Mouse (Mus musculus) midbrain, embryonic 13.5 days (tissue): ENCODE data around the gene Slc2a1. TPM values are rescaled to one million over a fixed set of nuclear protein-coding genes. Genes with fewer than 3 reads are reported as not detected.
A peak's percentile ranks its signal among the peaks of the same experiment; 100 is the strongest.

ENCODE experiments used
- ATAC-seq: fragments of 200-750 bp; cut with Nextera tagmentation; 2 replicates; pipeline ENCODE4 v1.8.0; 2017; ENCODE audit warnings: mild to moderate bottlenecking, moderate TSS enrichment, moderate library complexity
- H3K27ac ChIP-seq: fragments of 300-500 bp; sonication (generic); 2 replicates; pipeline ENCODE4 v1.5.1; 2015; ENCODE audit warnings: inconsistent platforms, mild to moderate bottlenecking, moderate library complexity
- H3K27me3 ChIP-seq: fragments of 300-500 bp; sonication (generic); 2 replicates; pipeline ENCODE4 v1.6.1; 2015; ENCODE audit warnings: mild to moderate bottlenecking, inconsistent platforms
- H3K36me3 ChIP-seq: fragments of 300-500 bp; sonication (generic); 2 replicates; pipeline ENCODE4 v1.6.1; 2015; ENCODE audit warnings: mild to moderate bottlenecking, inconsistent platforms
- H3K4me1 ChIP-seq: fragments of 300-500 bp; sonication (generic); replicated peaks from 2 replicates; pipeline ENCODE4 v1.6.1; 2015; ENCODE audit warnings: inconsistent platforms
- H3K4me2 ChIP-seq: fragments of 300-500 bp; sonication (generic); replicated peaks from 2 replicates; pipeline ENCODE4 v1.6.1; 2015; ENCODE audit warnings: moderate library complexity, mild to moderate bottlenecking, inconsistent platforms
- H3K4me3 ChIP-seq: fragments of 300-500 bp; sonication (generic); replicated peaks from 2 replicates; pipeline ENCODE4 v1.5.1; 2015; ENCODE audit warnings: mild to moderate bottlenecking, inconsistent platforms
- H3K9ac ChIP-seq: fragments of 300-500 bp; sonication (generic); replicated peaks from 2 replicates; pipeline ENCODE4 v1.6.1; 2015; ENCODE audit warnings: mild to moderate bottlenecking, inconsistent platforms
- H3K9me3 ChIP-seq: fragments of 300-500 bp; sonication (generic); 2 replicates; pipeline ENCODE4 v1.6.1; 2016; ENCODE audit warnings: mild to moderate bottlenecking, inconsistent platforms
- WGBS: fragments of 180-500 bp; shearing (Covaris S2); methylation state at CpG from one replicate; pipeline ENCODE4 v1.1.7; 2015; 5-methylcytosine and 5-hydroxymethylcytosine counted together
- polyA plus RNA-seq: library from polyadenylated mRNA; unstranded; fragments of >200 nt; fragmentation: Nextera tagmentation; extraction: Ambion mirVana; gene quantifications from 2 replicates; pipeline ENCODE4 v1.2.1, GENCODE M21; 2015

Gene Slc2a1
- polyA plus RNA-seq, 1 experiment from 2014 or later = 104 TPM

DNA sequence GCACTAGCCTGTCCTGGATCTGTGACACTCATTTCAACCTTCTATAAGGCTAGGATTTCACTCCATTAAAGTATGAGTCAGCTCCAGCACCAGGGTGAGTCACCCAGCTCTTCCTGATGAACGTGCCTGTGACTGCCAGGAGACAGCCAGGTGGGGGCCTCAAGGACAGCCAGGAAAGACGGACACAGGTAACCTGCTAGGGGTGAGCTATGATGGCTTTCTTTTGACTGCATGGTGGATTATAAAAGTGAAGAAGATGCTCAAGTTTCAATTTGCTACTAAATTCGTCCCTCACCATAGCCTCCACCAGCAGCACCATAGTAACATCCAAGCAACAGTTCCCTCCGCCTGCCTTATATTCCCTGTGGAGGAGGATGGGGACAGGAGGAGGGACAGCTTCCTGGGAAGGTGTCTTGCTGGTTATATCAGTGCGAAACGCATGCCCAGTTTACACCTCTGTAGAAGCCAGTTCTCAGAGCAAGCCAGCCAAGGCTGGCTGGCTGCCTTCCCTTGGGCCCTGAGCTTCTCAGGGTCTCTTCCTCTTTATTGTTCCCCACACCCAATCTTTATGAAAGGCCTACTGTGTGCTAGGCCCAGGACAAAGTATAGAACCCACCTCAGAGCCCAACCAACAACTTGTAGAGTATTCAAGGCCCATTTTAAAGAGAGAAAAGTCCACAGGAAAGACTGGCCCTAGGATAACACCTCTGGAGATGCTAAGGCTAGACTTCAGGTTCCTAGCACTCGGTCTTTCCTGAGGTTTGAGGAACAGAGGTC is 6.0 kb upstream of the Slc2a1 start:
- WGBS = 89% methylated on average over 7 of the region's 7 CpGs
- Histone ChIP-seq H3K4me1 (peaks cover 18% of the 10 kb centered on the region), H3K4me3 (no peak overlapping the region), H3K36me3 (no peaks in the 10 kb centered on the region), H3K9ac (no peak overlapping the region), H3K4me2 (no peak overlapping the region), H3K27ac (no peak overlapping the region), H3K9me3 (no peaks in the 10 kb centered on the region), H3K27me3 (no peaks in the 10 kb centered on the region)
- no peak for ATAC-seq

DNA sequence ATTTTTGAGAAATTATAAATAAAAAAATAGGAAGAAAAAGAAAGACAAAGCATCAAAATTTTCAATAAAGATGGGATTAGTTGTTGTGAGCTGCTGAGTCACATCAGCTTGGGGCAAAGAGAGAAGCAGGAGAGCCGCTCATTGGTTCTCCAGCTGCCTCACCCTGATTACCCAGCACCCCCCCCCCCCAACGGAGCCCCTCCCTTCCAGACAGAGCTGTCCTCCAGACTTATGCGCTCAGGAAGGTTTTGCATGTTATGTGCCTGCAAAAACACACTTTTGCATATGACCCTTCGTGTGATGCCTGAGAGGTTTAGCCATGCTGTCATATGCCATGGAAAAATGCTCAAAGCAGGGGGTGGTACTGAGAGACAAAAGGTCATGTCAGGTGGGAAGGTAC is 3.7 kb upstream of the Slc2a1 start:
- Histone ChIP-seq H3K36me3 (no peaks in the 10 kb centered on the region), H3K27ac (no peak overlapping the region), H3K4me3 (no peak overlapping the region), H3K4me1 (peaks cover 24% of the 10 kb centered on the region), H3K27me3 (no peaks in the 10 kb centered on the region), H3K9ac (no peak overlapping the region), H3K4me2 (peak overlapping the region; percentile 73), H3K9me3 (no peaks in the 10 kb centered on the region)
- WGBS = 29% methylated on average over 4 of the region's 4 CpGs
- ATAC-seq = no peak

DNA sequence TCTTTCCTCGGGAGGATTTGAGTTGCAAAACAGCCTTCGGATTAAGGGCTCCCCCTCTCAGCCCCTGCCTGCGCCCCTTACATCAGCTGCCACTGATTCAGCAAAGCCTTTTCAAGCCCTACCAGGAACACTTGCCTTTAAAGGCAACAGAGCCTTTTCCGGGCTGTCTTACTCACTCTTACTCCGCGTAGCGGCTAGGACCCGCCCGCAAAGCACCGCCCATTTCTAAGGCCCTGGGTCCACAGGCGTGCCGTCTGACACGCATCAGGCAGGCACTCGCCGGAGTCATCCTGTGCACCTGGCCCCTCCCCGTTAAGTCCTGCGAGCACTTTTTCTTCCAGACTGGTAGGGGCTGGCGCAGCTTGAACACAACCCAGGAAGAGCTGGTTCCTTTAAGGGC is 2.8 kb upstream of the Slc2a1 start:
- Histone ChIP-seq H3K4me2 (peak overlapping the region; percentile 73), H3K9ac (peak overlapping the region; percentile 69), H3K36me3 (no peaks in the 10 kb centered on the region), H3K27ac (peak overlapping the region; percentile 7; the same call in 1 of the 2 replicates), H3K27me3 (no peaks in the 10 kb centered on the region), H3K9me3 (no peaks in the 10 kb centered on the region), H3K4me1 (peaks cover 32% of the 10 kb centered on the region), H3K4me3 (peak overlapping the region; percentile 38)
- ATAC-seq = peak; percentile 15; the same call in 1 of the 2 replicates
- under 1% methylated on average over 18 of the region's 18 CpGs for WGBS

DNA sequence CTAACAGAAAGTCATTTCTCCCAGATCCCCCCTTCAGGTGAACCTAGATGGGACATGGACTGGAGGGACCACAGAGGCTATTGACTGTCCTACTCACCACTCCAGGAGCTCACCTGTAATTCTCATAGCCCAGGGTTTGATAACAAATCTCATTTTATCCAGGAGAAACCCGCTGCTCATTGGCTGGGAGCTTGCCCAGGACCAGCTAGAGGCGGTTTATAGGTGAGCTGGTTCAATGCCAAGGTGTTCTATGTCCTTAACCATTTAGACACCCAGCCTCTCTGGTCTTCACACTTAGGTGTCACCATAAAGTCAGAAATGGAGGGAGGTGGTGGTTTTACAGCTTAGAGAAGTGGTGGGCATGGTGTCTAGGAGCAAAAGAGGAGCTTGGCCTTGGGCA is 644 bp upstream of the Slc2a1 start:
- peak overlapping the region; percentile 93; the same call in 1 of the 2 replicates for H3K27ac ChIP-seq
- H3K4me3 ChIP-seq = peak overlapping the region; percentile 76

DNA sequence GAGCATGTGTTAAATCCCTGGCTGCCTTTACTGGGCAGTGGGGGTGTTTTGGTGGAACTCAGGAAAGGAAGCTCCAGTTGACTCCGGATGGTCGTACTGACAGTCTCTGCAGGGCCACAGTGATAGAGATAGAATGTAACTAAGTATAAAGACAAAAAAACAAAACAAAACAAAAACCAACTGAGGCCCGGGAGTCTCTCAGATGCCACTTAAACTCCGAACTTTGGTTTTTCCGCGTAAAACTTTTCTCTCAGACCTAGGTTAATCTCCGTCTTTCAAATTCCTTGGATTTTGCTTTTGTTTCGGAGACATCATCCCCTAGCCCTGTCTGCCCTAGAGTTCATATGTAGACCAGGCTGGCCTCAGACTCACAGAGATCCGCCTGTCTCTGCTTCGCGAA is 1.1 kb downstream of the Slc2a1 start:
- 5% methylated on average over 11 of the region's 11 CpGs for WGBS
- Histone ChIP-seq H3K36me3 (no peaks in the 10 kb centered on the region), H3K9me3 (no peaks in the 10 kb centered on the region), H3K4me1 (peaks cover 54% of the 10 kb centered on the region), H3K27ac (no peak overlapping the region), H3K9ac (peak overlapping the region; percentile 78), H3K27me3 (no peaks in the 10 kb centered on the region), H3K4me2 (peak overlapping the region; percentile 75), H3K4me3 (peak overlapping the region; percentile 76)
- ATAC-seq = no peak

More for the DNA sequence above, 644 bp upstream of the Slc2a1 start:
- WGBS = 68% methylated on average over 2 of the region's 2 CpGs
- Histone ChIP-seq H3K4me2 (peak overlapping the region; percentile 75), H3K27me3 (no peaks in the 10 kb centered on the region), H3K36me3 (no peaks in the 10 kb centered on the region), H3K9me3 (no peaks in the 10 kb centered on the region), H3K9ac (peak overlapping the region; percentile 78; the same call in 1 of the 2 replicates), H3K4me1 (peaks cover 54% of the 10 kb centered on the region)
- ATAC-seq = no peak

DNA sequence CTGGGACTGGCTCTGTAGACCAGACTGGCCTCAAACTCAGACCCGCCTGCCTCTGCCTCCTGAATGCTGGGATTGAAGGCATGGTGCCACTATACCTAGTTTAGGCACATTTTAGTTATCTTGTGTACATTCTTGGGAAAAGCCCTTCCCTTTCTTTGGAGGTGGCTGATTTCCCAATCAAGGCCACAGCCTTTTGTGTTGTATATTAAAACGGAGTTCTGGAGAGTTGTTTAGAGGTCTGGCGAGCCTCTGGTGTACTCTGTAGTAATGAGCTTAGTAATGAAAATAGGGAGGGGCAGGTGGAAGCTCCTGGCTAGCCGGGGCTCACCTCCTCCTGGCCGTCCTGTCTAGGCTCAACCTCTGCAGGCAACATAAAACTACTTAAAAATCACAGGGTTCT is 2.0 kb downstream of the Slc2a1 start:
- peak overlapping the region; percentile 75 for H3K4me2 ChIP-seq
- 9% methylated on average over 5 of the region's 5 CpGs for WGBS
- no peak overlapping the region for H3K27ac ChIP-seq
- H3K36me3 ChIP-seq = no peaks in the 10 kb centered on the region
- no peaks in the 10 kb centered on the region for H3K9me3 ChIP-seq
- H3K4me1 ChIP-seq = peaks cover 47% of the 10 kb centered on the region
- no peak for ATAC-seq
- no peak overlapping the region for H3K9ac ChIP-seq
- no peaks in the 10 kb centered on the region for H3K27me3 ChIP-seq
- H3K4me3 ChIP-seq = peak overlapping the region; percentile 76

DNA sequence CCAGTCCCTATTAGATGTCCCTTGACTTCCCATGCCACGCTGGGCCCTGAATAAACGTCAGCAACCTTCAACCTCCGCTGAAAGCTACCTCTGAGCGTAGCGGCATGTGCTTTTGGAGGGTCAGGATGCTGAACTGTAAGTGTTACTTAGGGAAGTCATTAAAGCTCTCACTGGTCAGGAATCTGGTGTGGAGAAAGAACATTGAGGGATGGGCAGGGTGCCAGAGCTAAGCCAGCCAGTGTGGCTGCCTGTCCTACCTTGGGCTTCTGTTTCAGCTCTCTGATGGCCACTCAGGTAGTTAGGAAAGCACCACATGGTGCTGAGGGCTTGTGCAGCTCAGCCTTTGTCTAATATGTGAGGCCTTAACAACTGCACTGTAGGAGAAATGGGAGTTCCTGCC is 2.9 kb downstream of the Slc2a1 start:
- H3K4me3 ChIP-seq = 0 out of 2 replicates have a peak overlapping the region, but pooled peaks have one; percentile 1
- WGBS = 56% methylated on average over 5 of the region's 5 CpGs
- H3K9ac ChIP-seq = no peak overlapping the region
- no peak overlapping the region; the same call in 1 of the 2 replicates for H3K4me2 ChIP-seq
- no peaks in the 10 kb centered on the region for H3K9me3 ChIP-seq
- peaks cover 42% of the 10 kb centered on the region for H3K4me1 ChIP-seq
- no peak overlapping the region for H3K27ac ChIP-seq
- no peak for ATAC-seq
- H3K27me3 ChIP-seq = no peaks in the 10 kb centered on the region
- no peaks in the 10 kb centered on the region for H3K36me3 ChIP-seq

DNA sequence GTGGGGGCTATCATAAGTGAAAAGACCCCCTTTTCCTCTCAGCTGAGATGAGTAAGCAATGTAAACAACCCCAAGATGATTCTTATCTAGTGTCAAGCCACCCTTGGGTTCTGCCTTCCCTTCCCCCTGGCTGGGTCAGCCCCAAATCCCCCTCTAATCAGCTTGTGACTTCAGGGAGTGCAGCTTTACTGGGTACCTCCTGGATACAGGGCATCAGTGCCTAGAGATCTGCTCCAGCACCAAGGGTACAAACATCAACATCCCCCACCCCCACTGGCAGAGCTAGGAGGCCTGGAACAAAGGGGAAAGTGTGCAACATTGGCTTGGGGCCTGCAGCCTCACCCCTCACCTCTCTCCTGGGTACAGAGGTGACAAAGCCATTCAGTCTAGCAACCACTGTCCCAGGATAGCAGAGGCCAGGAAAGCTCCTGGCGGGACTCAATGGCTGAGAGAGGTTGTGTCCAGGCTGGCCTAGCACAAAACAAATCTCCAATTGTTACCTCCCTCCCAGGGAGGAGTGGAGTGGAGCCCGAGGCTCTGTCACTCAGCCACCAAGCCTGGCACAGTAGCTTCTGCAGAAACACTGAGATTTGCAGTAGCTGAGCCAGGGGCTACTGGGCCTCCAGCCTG is 3.9 kb downstream of the Slc2a1 start:
- H3K4me1 ChIP-seq = peaks cover 40% of the 10 kb centered on the region
- H3K9me3 ChIP-seq = no peaks in the 10 kb centered on the region
- no peak overlapping the region; the same call in 1 of the 2 replicates for H3K4me3 ChIP-seq
- H3K27ac ChIP-seq = peak overlapping the region; percentile 14; the same call in 1 of the 2 replicates
- WGBS = 18% methylated on average over 2 of the region's 2 CpGs
- H3K4me2 ChIP-seq = peak overlapping the region; percentile 11; the same call in 1 of the 2 replicates
- H3K27me3 ChIP-seq = no peaks in the 10 kb centered on the region
- no peaks in the 10 kb centered on the region for H3K36me3 ChIP-seq
- peak overlapping the region; percentile 49 for H3K9ac ChIP-seq
- ATAC-seq = no peak

DNA sequence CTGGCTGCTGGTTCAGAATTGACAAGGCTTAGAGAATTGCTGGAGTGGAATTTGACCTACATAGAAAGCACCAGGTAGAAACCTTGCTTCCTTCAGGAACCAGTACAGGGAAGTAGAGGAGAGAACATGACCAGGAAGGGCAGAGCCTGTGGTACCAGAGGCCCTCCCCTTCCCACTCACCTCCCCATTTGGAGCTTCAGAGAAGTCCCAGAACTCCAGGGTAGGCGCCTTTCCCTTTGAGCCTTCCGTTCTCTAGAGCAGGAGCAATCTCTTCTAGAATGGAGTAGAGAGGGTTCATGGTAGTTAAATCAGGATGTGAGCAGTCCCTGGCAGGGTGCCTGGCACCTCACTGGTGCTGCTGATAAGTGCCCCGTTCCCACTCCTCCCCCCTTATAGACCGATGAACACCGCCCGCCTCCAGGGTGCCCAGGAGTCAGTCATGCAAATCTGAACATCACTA is 7.1 kb downstream of the Slc2a1 start:
- Histone ChIP-seq H3K36me3 (peaks cover 4% of the 10 kb centered on the region; the same call in 1 of the 2 replicates), H3K27me3 (no peaks in the 10 kb centered on the region), H3K4me1 (peaks cover 26% of the 10 kb centered on the region), H3K4me3 (no peak overlapping the region), H3K9me3 (no peaks in the 10 kb centered on the region), H3K9ac (no peak overlapping the region), H3K4me2 (no peak overlapping the region), H3K27ac (no peak overlapping the region)
- 57% methylated on average over 6 of the region's 6 CpGs for WGBS
- ATAC-seq = no peak

DNA sequence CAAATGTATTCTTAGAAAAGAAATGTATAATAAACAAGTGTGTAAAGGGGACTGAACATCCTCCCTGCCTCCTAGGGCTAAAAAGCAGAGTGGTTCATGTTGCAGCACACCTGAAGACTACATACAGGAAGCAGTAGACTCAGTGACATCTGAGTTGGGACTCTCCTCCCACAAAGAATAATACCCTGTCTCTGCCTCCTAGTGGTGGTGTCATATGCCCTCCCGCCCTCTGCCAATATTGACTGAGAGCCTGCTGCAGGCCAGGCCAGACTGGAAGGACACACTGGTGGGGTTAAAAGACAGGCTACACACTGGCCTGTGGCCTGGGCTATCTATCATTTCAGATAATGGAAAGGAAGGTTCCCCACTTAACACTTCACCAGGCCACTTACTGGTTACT is 7.8 kb downstream of the Slc2a1 start:
- Histone ChIP-seq H3K36me3 (peaks cover 10% of the 10 kb centered on the region), H3K9ac (no peak overlapping the region), H3K27ac (no peak overlapping the region), H3K9me3 (no peaks in the 10 kb centered on the region), H3K4me2 (no peak overlapping the region), H3K4me1 (peaks cover 19% of the 10 kb centered on the region), H3K27me3 (no peaks in the 10 kb centered on the region), H3K4me3 (no peak overlapping the region)
- no peak for ATAC-seq
- 76% methylated on average over 1 of the region's 1 CpGs for WGBS

DNA sequence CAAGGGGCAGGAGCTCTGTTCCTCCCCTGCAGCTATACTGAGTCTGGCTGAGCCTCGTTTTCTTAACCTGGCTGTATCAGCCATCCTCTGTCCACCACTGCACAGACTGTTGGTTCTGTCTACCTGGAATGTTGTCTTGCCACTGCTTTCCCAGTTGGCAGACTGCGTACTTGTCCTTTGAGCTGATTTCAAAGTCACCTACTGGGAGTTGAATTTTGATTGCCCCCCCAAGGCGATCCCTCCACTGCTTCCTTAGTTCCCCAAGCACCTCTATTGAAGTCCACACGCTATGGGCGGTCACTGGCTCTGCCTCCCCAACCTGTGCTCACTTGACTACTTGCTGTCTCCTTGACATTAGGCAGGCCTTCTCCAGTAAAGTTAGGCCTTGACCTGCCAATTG is 9.1 kb downstream of the Slc2a1 start:
- Histone ChIP-seq H3K4me2 (no peak overlapping the region), H3K4me3 (no peak overlapping the region), H3K9me3 (no peaks in the 10 kb centered on the region), H3K4me1 (peaks cover 7% of the 10 kb centered on the region), H3K36me3 (peaks cover 21% of the 10 kb centered on the region), H3K27ac (no peak overlapping the region), H3K27me3 (no peaks in the 10 kb centered on the region), H3K9ac (no peak overlapping the region)
- 77% methylated on average over 5 of the region's 5 CpGs for WGBS
- ATAC-seq = no peak

DNA sequence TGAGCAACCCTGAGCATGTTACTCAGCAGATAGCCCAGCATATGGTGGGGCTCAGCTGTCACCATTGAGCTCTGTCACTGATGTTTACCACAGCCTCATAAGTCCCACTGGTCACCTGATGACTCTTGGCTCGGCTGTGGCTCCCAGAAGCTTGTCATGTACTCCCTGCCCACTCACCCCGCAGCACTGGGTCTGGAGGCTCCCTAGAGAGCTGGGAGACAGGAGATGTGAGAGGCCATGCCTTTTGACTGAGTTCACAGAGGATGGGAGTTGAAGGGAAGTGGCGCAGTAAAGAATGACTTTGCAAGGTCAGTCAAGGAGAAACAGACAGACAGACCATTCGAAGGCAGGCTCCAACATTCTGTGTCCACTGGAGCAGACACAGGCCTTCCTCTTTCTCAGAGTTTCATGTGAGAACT is 10.2 kb downstream of the Slc2a1 start:
- no peak for ATAC-seq
- Histone ChIP-seq H3K9ac (no peak overlapping the region), H3K4me1 (0 out of 2 replicates have a peak, but pooled peaks cover 4% of the 10 kb centered on the region), H3K4me3 (no peak overlapping the region), H3K4me2 (no peak overlapping the region), H3K27ac (no peak overlapping the region), H3K36me3 (peaks cover 30% of the 10 kb centered on the region), H3K9me3 (no peaks in the 10 kb centered on the region), H3K27me3 (no peaks in the 10 kb centered on the region)
- WGBS = 60% methylated on average over 4 of the region's 4 CpGs
